Mouse (Mus musculus): ENCODE data around the gene Tet3. TPM values are rescaled to one million over a fixed set of nuclear protein-coding genes. Genes with fewer than 3 reads are reported as not detected.

The Tet3 gene
- total RNA-seq, 2 experiments from 2014 or later: 22.2 to 29.7 TPM

DNA sequence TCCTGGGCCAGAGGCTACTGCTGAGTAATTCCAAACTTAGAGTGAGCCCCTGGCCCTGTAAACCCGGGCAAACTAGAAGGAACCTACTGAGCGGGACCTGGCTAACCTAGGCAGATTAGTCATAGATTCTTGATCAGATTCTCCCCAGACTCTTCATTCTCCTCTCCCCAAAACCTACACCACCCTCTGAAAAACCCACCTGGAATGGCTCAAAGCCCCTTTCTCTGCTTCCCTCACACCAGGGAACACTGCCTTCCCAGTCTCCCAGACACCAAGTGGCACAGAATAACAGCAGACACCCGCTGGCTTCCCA lies 18.7 kb downstream of the Tet3 start:
- DNase-seq: no peak

DNA sequence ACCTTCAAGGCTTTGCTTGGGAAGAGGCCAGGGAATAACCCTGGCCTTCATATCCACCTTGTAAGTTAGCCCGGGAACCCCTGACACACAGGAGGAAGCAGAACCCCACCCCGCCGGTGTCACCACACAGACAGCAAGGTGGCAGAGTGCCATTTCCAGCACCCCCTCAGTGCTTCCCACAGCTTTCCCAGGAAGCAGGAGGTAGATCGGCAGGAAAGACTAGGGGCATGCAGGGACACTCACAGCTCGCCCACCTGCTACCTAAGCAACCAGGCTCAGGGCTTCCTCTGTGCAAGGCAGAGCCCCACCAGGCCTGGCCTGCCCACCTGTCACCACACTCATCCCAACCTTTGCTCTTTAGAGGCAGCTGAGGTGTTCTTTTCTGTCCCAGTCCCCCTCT lies 19.1 kb downstream of the Tet3 start:
- DNase-seq: no peak

DNA sequence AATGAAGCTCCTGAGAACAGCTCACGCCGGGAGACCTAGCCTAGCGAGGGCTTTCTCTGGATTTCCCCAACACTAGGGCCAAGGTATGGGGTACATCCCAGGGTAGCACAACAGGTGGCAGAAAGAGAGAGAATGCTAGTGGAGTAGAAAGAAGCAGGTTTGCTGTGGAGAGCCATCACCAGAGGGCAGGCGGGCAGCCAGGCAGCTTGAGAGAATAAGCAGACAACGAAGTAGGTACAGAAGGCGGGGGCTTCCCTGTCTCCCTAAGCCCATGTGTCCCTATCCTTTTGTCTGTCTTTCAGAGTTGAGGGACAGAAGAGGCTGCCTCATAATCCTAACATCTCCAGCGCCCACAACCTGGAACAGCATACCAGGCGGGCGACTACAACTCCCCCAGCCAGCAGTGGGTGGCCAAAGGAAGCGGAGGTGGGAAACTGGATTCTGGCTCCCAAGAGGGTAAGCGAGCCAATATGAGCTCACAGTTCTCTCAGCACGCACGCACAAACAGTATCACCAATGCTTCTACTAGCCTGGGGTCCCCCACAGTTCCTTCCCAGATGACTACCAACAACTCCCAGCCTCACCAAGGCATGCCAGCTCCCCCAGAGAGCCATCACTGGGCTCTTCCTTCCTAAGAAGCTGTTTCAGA lies 19.6 kb downstream of the Tet3 start:
- no peak for DNase-seq

- no peak for DNase-seq
These were observed 20.3 kb downstream of the Tet3 start for GRCm38 (mm10) chr6:83438584-83438983.

DNA sequence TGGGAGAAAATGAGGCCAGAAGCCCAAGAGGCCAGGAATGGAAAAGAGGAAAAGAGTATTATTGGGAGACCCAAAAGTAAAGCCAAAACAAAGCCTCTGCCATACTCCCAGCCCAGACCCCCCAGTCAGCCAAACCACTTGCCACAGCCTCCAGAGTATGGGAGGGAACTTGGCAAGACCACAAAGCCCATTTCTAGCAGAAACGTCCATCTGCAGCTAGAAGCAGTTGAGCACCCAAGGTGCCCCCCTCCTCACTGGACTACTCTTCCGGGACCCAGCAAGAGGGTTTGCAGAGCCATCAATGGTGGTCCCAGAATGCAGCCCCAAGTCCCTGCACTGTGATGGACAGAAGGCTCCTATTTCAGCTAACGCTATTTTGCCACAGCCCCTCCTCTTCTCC lies 21.1 kb downstream of the Tet3 start:
- DNase-seq: no peak

DNA sequence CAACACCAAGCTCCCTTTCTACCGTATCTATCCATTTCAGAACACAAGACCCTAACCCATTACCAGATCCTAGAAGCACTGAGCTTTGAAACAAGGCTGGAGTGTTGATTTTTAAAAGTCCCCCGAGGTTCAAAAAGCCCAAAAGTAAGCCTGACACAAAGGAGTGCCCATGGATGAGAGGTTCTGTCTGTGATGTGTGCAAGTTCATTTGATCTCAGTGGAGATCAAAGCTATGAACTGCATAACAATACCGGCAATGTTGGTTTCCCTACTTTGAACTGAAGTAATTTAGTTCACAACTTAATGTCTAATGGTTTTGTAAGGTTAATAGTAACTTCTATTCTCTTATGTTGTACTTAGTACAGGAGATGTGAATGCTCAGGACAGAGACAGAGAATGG lies 21.7 kb downstream of the Tet3 start:
- no peak for DNase-seq

DNA sequence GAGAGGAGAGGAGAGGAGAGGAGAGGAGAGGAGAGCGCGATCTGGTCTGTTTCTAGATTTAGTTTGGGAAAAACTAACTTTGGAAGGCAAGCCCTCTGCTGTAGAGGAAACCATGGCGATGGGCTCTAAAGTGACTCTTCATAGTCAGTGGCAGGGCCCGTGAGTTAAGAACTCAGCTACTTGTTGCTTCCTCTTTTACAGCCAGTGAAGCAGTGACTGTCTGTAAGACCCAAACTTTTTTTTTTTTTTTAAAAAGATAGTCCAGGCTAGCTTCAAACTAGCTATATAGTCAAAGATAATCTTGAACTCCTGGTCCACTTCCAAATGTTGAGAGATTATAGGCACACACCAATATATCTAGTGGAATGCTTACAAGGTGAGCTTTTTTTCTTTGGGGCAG lies 22.3 kb downstream of the Tet3 start:
- DNase-seq: no peak

DNA sequence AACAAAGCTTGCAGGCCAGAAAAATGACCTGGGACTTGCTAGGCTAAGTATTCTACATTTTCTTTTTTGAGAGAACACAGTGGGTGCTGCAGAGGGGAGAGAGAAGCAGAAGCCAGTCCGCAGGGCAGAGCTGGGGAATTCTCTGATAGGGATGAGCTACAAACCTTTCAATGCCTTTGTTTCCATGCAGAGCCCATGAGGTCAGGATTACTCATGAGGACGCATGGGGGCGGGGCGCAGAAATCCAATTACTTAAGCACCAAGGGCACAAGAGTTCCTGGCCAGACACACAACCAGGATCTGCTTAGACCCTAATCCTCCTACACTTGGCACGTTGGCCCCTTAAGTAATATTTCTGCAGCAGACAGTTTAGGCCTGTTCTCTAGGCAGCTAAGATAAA lies 23.7 kb downstream of the Tet3 start:
- no peak for DNase-seq

GRCm38 (mm10) chr6:83433546-83433945 lies 25.3 kb downstream of the Tet3 start:
- DNase-seq: no peak

DNA sequence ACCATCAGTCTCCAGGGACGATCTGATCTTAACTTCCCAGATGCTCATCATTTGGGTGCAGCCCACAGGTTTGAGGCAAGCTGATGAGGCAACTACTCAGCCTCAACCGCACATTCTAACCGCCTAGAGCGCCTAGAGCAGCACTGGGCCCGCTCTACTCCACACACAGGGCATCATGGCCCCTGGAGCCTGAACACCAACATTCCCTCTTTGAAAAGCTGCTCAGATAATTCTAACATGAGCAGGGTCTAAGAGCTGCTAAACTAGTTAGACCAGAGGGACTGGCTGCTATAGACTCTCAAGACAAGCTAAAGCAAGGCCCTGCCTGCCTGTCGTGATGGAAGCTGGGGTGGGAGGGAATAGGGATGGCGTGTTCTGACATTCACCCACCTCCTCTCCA lies 25.9 kb downstream of the Tet3 start:
- no peak for DNase-seq

GRCm38 (mm10) chr6:83427968-83428731 lies 30.7 kb downstream of the Tet3 start:
- no peak for DNase-seq

DNA sequence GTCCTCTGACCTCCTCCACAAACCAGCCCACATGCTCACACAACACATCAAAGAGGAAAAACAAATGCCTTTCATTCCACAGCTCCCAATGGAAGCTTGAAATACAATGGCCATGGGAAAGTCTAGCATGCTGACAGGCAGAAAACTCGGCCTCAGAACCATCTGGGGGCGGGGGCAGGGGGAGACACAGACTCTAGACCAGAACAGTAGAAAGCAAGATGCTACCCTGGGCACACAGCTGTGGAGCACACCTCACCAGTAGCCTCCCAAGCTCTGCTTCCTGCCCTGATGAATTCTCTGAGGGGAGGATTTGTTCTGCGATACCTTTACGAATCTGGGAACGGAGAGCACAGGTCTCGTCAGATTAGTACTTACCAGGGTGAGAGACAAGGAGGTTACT lies 31.4 kb downstream of the Tet3 start:
- no peak for DNase-seq

DNA sequence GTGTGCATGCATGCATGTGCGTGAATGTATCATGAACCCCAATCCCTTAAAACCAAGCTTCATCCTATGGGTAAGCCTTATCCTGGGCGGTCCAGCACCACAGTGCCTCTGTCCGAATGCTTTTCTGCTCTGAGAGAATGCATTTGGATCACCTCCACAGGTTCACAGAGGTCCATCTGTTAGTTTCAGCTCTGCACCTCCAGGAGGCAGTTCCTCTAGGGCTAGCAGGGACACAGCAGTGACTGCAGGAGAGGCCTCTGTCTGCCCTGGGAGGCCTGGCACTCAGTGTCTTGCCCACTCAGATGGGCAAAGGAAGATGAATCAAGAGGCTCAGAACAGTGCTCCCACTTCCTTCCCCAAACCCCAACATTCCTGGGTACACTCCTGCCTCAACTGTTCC lies 32.3 kb downstream of the Tet3 start:
- no peak for DNase-seq

DNA sequence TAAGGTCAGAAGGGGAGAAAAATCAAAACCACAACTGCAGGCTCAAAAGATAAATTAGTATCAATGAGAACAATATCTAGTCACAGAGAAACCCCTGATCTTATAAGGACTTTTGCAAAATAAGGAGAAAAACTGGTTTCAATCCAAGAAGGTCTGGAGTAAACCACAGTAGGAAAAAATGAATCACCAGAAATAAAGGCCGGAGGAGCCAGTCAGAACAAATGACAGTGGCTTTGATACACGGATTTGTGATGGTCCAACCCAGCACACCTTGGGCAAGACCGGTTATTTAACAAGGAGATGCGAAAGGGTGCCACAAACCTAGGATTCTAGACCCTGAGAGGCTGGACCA lies 34.9 kb downstream of the Tet3 start:
- no peak for DNase-seq

DNA sequence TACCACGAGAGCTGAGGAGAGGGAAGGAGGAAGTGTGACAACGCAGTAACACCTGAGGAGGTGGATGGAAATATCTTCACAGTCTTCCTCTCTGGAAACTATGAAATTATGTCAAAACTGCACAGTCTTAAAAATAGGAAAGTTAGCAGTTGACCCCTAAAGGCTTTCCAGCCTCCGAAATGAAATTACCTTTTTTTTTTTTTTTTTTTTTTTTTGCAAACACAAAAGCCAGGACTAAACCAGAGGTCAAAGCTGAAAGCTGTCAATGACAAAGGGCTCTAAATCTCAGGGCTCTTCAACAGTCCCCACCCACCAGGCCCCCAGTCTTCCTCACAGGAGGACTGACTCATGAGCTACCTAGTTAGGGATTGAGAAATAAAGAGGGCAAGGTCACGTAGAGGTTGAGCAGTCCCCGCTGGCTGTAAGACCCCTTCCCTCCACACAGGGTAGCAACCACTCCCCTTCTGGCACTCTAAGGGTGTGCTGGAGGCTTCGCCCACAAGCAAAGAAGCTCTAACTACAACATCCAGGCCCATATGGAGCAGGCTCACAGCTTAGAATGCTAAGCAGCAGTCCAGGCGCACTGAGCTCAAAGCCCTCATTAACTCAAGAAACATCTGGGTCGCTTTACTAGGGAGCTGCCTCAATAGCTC lies 35.4 kb downstream of the Tet3 start:
- no peak for DNase-seq

GRCm38 (mm10) chr6:83421866-83422649 lies 36.8 kb downstream of the Tet3 start:
- peak; percentile 67 for DNase-seq

DNA sequence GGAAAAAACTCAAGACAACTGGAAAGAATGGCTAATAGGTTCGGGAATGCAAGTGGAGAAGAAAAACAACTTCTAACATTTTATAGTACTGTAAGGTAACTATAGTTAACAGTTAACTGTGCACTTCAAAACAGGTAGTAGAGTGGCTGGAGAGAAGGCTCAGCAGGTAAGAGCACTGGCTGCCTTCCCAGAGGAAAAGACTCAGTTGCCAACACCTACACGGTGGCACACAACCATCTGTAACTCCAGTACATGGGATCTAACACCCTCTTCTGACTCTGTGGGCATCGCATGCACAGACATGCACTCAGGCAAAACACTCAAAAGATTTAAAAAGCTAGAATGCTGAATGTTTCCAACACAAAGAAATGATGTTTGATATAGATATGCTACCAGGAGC lies 39.4 kb downstream of the Tet3 start:
- no peak for DNase-seq

- DNase-seq: no peak
These were observed 41.4 kb downstream of the Tet3 start for GRCm38 (mm10) chr6:83417531-83417930.

GRCm38 (mm10) chr6:83417104-83417502 lies 41.8 kb downstream of the Tet3 start:
- no peak for DNase-seq

DNA sequence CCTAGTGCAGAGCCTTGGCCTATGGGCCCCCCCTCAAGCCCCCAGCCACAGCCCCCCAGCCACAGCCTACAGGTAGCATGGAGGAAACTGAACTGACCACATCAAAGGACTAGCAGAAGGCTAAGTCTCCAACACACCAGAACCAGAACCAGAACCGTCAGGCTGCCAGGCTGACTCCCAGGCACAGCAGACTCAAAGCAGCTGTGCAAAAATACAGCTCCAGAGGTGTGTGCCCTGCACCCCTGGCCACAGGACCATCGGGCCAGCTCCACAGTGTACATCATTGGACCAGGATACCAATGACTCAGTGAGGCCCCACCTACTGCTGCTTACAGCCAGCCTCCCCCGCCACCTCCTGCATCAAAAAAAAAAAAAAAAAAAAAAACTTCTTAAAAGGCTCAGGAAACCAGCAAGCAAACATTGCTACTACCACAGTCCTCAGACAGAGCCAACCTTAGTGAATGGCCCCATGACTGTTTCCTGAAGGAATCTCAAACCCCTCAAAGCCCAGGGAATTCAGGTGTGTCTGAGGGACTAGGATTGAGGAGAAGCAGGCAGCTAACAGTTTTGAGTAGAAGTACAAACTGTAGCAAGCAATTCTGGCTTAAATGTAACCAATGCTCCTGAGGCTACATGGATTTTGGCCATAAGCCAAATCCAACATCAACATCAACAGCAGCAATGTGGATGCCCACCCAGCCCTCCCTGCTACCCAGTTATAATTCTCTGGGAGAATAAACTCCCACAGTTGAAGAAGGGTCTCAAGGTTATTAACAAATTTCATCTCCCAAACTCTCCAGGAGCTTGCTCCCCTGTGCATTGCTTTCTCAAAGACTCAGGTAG lies 42.4 kb downstream of the Tet3 start:
- DNase-seq: no peak

- no peak for DNase-seq
These were observed 43.4 kb downstream of the Tet3 start for GRCm38 (mm10) chr6:83415356-83415940.
